Mouse (Mus musculus): ENCODE data around the gene Inhbc. TPM values are rescaled to one million over a fixed set of nuclear protein-coding genes. Genes with fewer than 3 reads are reported as not detected.
A peak's percentile ranks its signal among the peaks of the same experiment; 100 is the strongest.
"Not testable (repeated sequence)": the region's sequence is repeated elsewhere in the genome, so short reads cannot be mapped to it uniquely, and the experiment has no call there.

Inhbc gene
- total RNA-seq, 2 experiments from 2014 or later = not detected

- intact Hi-C loops (cut with DNase I) = no loop called here
- no peak for DNase-seq
Observed at GRCm38 (mm10) chr10:127332211-127332874, 37.9 kb downstream of the Inhbc start.

- intact Hi-C loops (cut with DNase I) = no loop called here
- DNase-seq = no peak
Observed at GRCm38 (mm10) chr10:127330212-127330611, 40.0 kb downstream of the Inhbc start.

GRCm38 (mm10) chr10:127327461-127328145, 42.6 kb downstream of the Inhbc start:
- DNase-seq = no peak
- intact Hi-C loops (cut with DNase I) = no loop called here

GRCm38 (mm10) chr10:127326828-127327227, 43.4 kb downstream of the Inhbc start:
- DNase-seq = peak; percentile 37 to 46
- intact Hi-C loops (cut with DNase I) = no loop called here

- intact Hi-C loops (cut with DNase I) = no loop called here
- DNase-seq = peak; percentile 51 to 62
Observed at GRCm38 (mm10) chr10:127326017-127326801, 44.0 kb downstream of the Inhbc start.

- intact Hi-C loops (cut with DNase I) = no loop called here
- no peak for DNase-seq
Observed at GRCm38 (mm10) chr10:127325454-127326016, 44.7 kb downstream of the Inhbc start.

GRCm38 (mm10) chr10:127324495-127324894, 45.7 kb downstream of the Inhbc start:
- DNase-seq = peak; percentile 41 to 45
- intact Hi-C loops (cut with DNase I) = no loop called here

- intact Hi-C loops (cut with DNase I) = no loop called here
- DNase-seq = no peak
Observed at GRCm38 (mm10) chr10:127323131-127323855, 46.9 kb downstream of the Inhbc start.

- DNase-seq = no peak
- intact Hi-C loops (cut with DNase I) = no loop called here
Observed at GRCm38 (mm10) chr10:127322669-127323068, 47.6 kb downstream of the Inhbc start.

GRCm38 (mm10) chr10:127322178-127322577, 48.1 kb downstream of the Inhbc start:
- intact Hi-C loops (cut with DNase I) = no loop called here
- DNase-seq = no peak

- intact Hi-C loops (cut with DNase I) = no loop called here
- no peak for DNase-seq
Observed at GRCm38 (mm10) chr10:127321621-127322020, 48.6 kb downstream of the Inhbc start, which contains the start of gene Arhgap9. TSS of gene Arhgap9 (plus strand) at chr10:127321964.

GRCm38 (mm10) chr10:127319969-127320368, 50.3 kb downstream of the Inhbc start:
- no peak for DNase-seq
- intact Hi-C loops (cut with DNase I) = no loop called here

- DNase-seq = no peak
Observed at GRCm38 (mm10) chr10:127318009-127318408, 52.2 kb downstream of the Inhbc start.

GRCm38 (mm10) chr10:127317277-127317676, 53.0 kb downstream of the Inhbc start:
- DNase-seq = no peak
- intact Hi-C loops (cut with DNase I) = no loop called here

More at GRCm38 (mm10) chr10:127318009-127318408, 52.2 kb downstream of the Inhbc start:
- intact Hi-C loops (cut with DNase I) = no loop called here

GRCm38 (mm10) chr10:127314950-127315349, 55.3 kb downstream of the Inhbc start:
- DNase-seq; intact Hi-C loops (cut with DNase I): not testable (repeated sequence)

GRCm38 (mm10) chr10:127313516-127313915, 56.7 kb downstream of the Inhbc start:
- DNase-seq; intact Hi-C loops (cut with DNase I): not testable (repeated sequence)

- DNase-seq = no peak
- intact Hi-C loops (cut with DNase I) = loop anchor here (1.0 kb wide), 2 partner anchors 21 to 48 kb away; no protein-coding TSS in a partner anchor
Observed at GRCm38 (mm10) chr10:127312858-127313257, 57.4 kb downstream of the Inhbc start.

- DNase-seq = peak; percentile 90 to 93
- intact Hi-C loops (cut with DNase I) = loop anchor here (1.0 kb wide), 2 partner anchors 20 to 47 kb away; no protein-coding TSS in a partner anchor
Observed at GRCm38 (mm10) chr10:127312356-127312676, 57.9 kb downstream of the Inhbc start.

GRCm38 (mm10) chr10:127311476-127312355, 58.5 kb downstream of the Inhbc start, which contains the start of gene Mars:
TSS of gene Mars (minus strand) at chr10:127311786.
- intact Hi-C loops (cut with DNase I) = loop anchor here (1.0 kb wide), 2 partner anchors 19 to 46 kb away; no protein-coding TSS in a partner anchor

More at GRCm38 (mm10) chr10:127311476-127312355, 58.5 kb downstream of the Inhbc start, which contains the start of gene Mars:
- DNase-seq = peak; percentile 97 to 98
